Mouse (Mus musculus): ENCODE measurements around the gene Coq6. TPM values are rescaled to one million over a fixed set of nuclear protein-coding genes. Genes with fewer than 3 reads are reported as not detected.

Gene Coq6
- polyA plus RNA-seq, 1 experiment from 2014 or later, result 53.3 TPM

DNA sequence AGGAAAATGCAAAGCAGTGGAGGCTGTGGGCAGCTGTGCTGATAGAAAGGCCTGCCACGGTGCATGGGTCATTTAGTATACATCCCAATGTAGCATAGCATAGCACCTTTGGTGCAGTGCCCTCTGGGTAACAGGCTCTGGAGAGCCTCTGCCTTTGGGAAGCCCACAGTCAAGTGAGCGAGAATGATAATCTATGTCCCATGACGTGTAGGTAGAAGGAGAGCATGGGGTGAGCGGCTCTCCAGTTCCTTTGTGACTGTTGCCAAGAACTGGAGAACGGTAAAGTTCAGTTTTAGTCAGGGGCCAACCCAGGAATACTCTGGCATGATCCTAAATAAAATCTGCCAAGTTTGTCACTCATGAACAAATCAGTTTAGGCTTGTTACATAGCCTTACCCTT, 10.2 kb downstream of the Coq6 start:
- WGBS, result 91% methylated on average over 5 of the region's 5 CpGs
- no peaks in the 10 kb centered on the region for H3K27me3 ChIP-seq

DNA sequence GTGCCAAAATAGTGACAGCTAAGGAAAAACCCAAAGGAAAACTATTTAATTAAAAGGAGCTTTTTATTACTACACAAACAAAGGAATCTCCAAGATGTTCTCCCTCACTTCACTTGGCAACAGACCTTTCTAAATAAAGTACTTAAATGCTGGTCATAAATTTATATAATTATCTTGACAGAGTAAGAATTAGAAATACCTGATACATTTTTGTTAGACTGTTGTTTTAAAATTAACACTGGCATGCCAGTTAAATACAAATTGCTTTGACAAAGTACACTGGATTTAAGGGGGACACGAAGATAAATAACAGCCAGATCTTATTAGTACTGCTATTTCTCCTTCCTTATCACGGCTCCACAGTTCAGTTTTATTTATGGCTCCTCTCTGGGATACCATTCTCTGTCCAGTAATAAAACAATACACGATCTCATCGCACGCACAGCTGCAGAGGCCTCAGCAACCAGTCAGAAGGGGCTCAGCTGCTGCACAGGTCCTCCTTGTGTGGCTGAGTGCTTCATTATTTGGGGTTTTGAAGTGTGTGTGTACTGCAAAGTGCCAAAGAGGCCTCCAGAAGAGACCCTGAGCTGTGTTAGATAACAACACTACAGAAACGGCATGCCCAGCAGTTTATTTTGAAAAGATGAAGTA, 12.5 kb downstream of the Coq6 start:
- Histone ChIP-seq H3K36me3 (peaks cover 79% of the 10 kb centered on the region), H3K4me3 (replicated peaks) (no peak overlapping the region), H3K27me3 (no peaks in the 10 kb centered on the region), H3K9me3 (replicated peaks) (no peaks in the 10 kb centered on the region), H3K4me1 (peaks cover 8% of the 10 kb centered on the region), H3K4me2 (no peak overlapping the region), H3K27ac (peak overlapping the region; percentile 45), H3K9ac (no peak overlapping the region)
- no peak for ATAC-seq (replicated peaks; ENCODE audit: low FRiP score)
- WGBS, result 31% methylated on average over 6 of the region's 6 CpGs

More for the DNA sequence above, 10.2 kb downstream of the Coq6 start:
- H3K9ac ChIP-seq, result no peak overlapping the region
- H3K4me2 ChIP-seq, result no peak overlapping the region
- H3K4me1 ChIP-seq, result peaks cover 8% of the 10 kb centered on the region
- no peak overlapping the region for H3K4me3 ChIP-seq (replicated peaks)
- H3K36me3 ChIP-seq, result peaks cover 88% of the 10 kb centered on the region
- H3K9me3 ChIP-seq (replicated peaks), result no peaks in the 10 kb centered on the region
- no peak overlapping the region for H3K27ac ChIP-seq
- no peak for ATAC-seq (replicated peaks; ENCODE audit: low FRiP score)

- ATAC-seq (replicated peaks; ENCODE audit: low FRiP score), result no peak
These were observed 20.9 kb downstream of the Coq6 start for GRCm38 (mm10) chr12:84382369-84382768.

DNA sequence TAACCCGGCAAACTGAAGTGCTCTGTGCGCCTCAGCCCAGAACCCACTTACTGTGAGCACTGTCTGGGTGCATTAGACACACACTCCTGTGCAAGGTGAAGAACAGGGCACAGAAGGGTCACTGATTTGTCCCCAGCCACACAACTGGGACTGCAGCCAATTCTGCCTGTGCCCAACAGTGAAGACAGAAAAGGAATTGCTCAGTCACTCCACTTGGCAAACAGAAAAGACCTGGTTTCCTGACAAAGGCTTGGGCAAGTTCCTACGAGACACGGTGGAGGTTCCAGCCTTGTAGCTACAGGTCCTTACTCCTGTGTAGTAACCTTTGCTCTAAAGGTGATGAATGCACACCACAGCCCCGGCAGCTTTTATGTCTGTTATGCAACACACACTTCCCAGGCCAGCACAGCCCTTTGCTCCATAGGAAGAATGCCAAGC, 23.2 kb downstream of the Coq6 start:
- no peak overlapping the region for H3K9ac ChIP-seq
- peaks cover 7% of the 10 kb centered on the region; the same call in 1 of the 2 replicates for H3K36me3 ChIP-seq
- WGBS, result 82% methylated on average over 5 of the region's 5 CpGs
- no peak overlapping the region for H3K4me3 ChIP-seq (replicated peaks)
- ATAC-seq (replicated peaks; ENCODE audit: low FRiP score), result no peak
- H3K4me1 ChIP-seq, result no peaks in the 10 kb centered on the region
- no peaks in the 10 kb centered on the region for H3K9me3 ChIP-seq (replicated peaks)
- no peak overlapping the region for H3K4me2 ChIP-seq
- no peaks in the 10 kb centered on the region for H3K27me3 ChIP-seq
- no peak overlapping the region for H3K27ac ChIP-seq

More at GRCm38 (mm10) chr12:84382369-84382768, 20.9 kb downstream of the Coq6 start:
- no peak overlapping the region for H3K27ac ChIP-seq
- H3K36me3 ChIP-seq, result peaks cover 12% of the 10 kb centered on the region
- no peaks in the 10 kb centered on the region for H3K4me1 ChIP-seq
- H3K4me2 ChIP-seq, result no peak overlapping the region
- no peak overlapping the region for H3K9ac ChIP-seq
- WGBS, result 83% methylated on average over 4 of the region's 4 CpGs
- no peak overlapping the region for H3K4me3 ChIP-seq (replicated peaks)
- H3K9me3 ChIP-seq (replicated peaks), result no peaks in the 10 kb centered on the region
- no peaks in the 10 kb centered on the region for H3K27me3 ChIP-seq

GRCm38 (mm10) chr12:84385408-84385807, 24.0 kb downstream of the Coq6 start:
- H3K27me3 ChIP-seq, result no peaks in the 10 kb centered on the region
- ATAC-seq (replicated peaks; ENCODE audit: low FRiP score), result no peak
- 93% methylated on average over 4 of the region's 4 CpGs for whole genome bisulfite sequencing
- 0 out of 2 replicates have a peak, but pooled peaks cover 7% of the 10 kb centered on the region for H3K36me3 ChIP-seq
- no peaks in the 10 kb centered on the region for H3K9me3 ChIP-seq (replicated peaks)
- H3K27ac ChIP-seq, result no peak overlapping the region
- H3K4me3 ChIP-seq (replicated peaks), result no peak overlapping the region
- no peak overlapping the region for H3K9ac ChIP-seq
- no peaks in the 10 kb centered on the region for H3K4me1 ChIP-seq
- no peak overlapping the region for H3K4me2 ChIP-seq

GRCm38 (mm10) chr12:84388097-84388496, 26.6 kb downstream of the Coq6 start:
- no peak overlapping the region for H3K9ac ChIP-seq
- 0 out of 2 replicates have a peak, but pooled peaks cover 7% of the 10 kb centered on the region for H3K36me3 ChIP-seq
- no peak overlapping the region for H3K27ac ChIP-seq
- H3K4me1 ChIP-seq, result no peaks in the 10 kb centered on the region
- WGBS, result 86% methylated on average over 8 of the region's 8 CpGs
- no peak overlapping the region for H3K4me2 ChIP-seq
- no peaks in the 10 kb centered on the region for H3K27me3 ChIP-seq
- no peak overlapping the region for H3K4me3 ChIP-seq (replicated peaks)
- no peak for ATAC-seq (replicated peaks; ENCODE audit: low FRiP score)
- no peaks in the 10 kb centered on the region for H3K9me3 ChIP-seq (replicated peaks)

GRCm38 (mm10) chr12:84388774-84389400, 27.4 kb downstream of the Coq6 start:
- no peak for ATAC-seq (replicated peaks; ENCODE audit: low FRiP score)
- H3K4me2 ChIP-seq, result peak overlapping the region; percentile 11; the same call in 1 of the 2 replicates

DNA sequence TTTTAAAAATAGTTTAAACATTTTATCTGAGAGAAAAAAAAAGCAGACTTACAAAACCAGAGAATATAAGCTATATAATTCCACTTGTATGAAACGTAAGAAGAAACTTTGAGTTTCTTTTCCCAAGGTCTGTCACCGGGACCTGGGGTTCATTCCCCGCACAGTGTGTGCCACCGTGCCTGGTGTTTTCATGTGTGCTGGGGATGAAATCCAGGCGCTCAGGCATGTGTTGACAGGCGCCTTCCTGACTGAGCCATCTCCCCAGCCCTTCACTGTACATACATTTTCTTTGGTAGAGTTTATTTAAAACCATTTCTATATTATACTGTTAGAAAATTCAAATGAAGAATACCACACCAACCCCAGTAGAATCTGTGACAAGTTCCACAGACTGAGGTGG, 28.9 kb downstream of the Coq6 start:
- H3K4me3 ChIP-seq (replicated peaks), result no peak overlapping the region
- H3K27me3 ChIP-seq, result no peaks in the 10 kb centered on the region
- no peaks in the 10 kb centered on the region for H3K9me3 ChIP-seq (replicated peaks)
- H3K27ac ChIP-seq, result no peak overlapping the region
- H3K4me1 ChIP-seq, result no peaks in the 10 kb centered on the region
- ATAC-seq (replicated peaks; ENCODE audit: low FRiP score), result no peak
- WGBS, result 87% methylated on average over 6 of the region's 6 CpGs
- 0 out of 2 replicates have a peak, but pooled peaks cover 7% of the 10 kb centered on the region for H3K36me3 ChIP-seq
- H3K9ac ChIP-seq, result no peak overlapping the region
- H3K4me2 ChIP-seq, result no peak overlapping the region

More at GRCm38 (mm10) chr12:84388774-84389400, 27.4 kb downstream of the Coq6 start:
- 68% methylated on average over 14 of the region's 14 CpGs for WGBS
- Histone ChIP-seq H3K27me3 (no peaks in the 10 kb centered on the region), H3K9ac (no peak overlapping the region), H3K27ac (no peak overlapping the region), H3K36me3 (0 out of 2 replicates have a peak, but pooled peaks cover 7% of the 10 kb centered on the region), H3K9me3 (replicated peaks) (no peaks in the 10 kb centered on the region), H3K4me3 (replicated peaks) (no peak overlapping the region), H3K4me1 (no peaks in the 10 kb centered on the region)

DNA sequence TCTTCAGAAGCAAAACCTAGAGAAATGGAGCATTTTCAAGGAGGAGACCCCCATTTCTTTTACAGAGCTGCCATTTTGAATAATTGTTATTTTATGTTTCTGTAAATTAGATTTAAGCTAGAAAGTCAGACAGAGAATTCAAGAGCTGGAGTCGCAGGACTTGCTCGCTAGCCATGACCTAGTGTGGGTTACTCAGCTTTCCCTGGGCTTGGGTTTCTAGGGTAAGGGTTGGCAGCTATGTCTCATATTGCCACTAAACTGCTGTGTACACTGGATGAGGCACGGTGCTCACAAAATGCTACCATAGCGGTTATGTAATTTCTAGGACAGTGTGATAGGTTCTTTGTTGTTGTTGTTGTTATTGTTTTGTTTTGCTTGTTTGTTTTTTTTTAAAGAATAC, 31.2 kb downstream of the Coq6 start:
- Histone ChIP-seq H3K4me3 (replicated peaks) (no peak overlapping the region), H3K4me1 (no peaks in the 10 kb centered on the region), H3K27ac (no peak overlapping the region), H3K27me3 (no peaks in the 10 kb centered on the region), H3K4me2 (no peak overlapping the region), H3K9me3 (replicated peaks) (no peaks in the 10 kb centered on the region), H3K9ac (no peak overlapping the region), H3K36me3 (0 out of 2 replicates have a peak, but pooled peaks cover 7% of the 10 kb centered on the region)
- no peak for ATAC-seq (replicated peaks; ENCODE audit: low FRiP score)
- WGBS, result 94% methylated on average over 4 of the region's 4 CpGs

- Histone ChIP-seq H3K27me3 (no peaks in the 10 kb centered on the region), H3K9ac (no peak overlapping the region), H3K4me2 (no peak overlapping the region), H3K4me1 (no peaks in the 10 kb centered on the region), H3K4me3 (replicated peaks) (no peak overlapping the region), H3K36me3 (0 out of 2 replicates have a peak, but pooled peaks cover 3% of the 10 kb centered on the region), H3K9me3 (replicated peaks) (no peaks in the 10 kb centered on the region), H3K27ac (no peak overlapping the region)
- no peak for ATAC-seq (replicated peaks; ENCODE audit: low FRiP score)
- WGBS, result 86% methylated on average over 5 of the region's 5 CpGs
These were observed 32.4 kb downstream of the Coq6 start for GRCm38 (mm10) chr12:84393847-84394246.

- Histone ChIP-seq H3K9ac (no peak overlapping the region), H3K4me2 (no peak overlapping the region), H3K36me3 (no peaks in the 10 kb centered on the region), H3K4me1 (peaks cover 9% of the 10 kb centered on the region; the same call in 1 of the 2 replicates), H3K9me3 (replicated peaks) (no peaks in the 10 kb centered on the region), H3K27ac (no peak overlapping the region), H3K4me3 (replicated peaks) (no peak overlapping the region), H3K27me3 (no peaks in the 10 kb centered on the region)
- ATAC-seq (replicated peaks; ENCODE audit: low FRiP score), result no peak
- 76% methylated on average over 14 of the region's 14 CpGs for WGBS
These were observed 35.7 kb downstream of the Coq6 start for GRCm38 (mm10) chr12:84396947-84397679.

DNA sequence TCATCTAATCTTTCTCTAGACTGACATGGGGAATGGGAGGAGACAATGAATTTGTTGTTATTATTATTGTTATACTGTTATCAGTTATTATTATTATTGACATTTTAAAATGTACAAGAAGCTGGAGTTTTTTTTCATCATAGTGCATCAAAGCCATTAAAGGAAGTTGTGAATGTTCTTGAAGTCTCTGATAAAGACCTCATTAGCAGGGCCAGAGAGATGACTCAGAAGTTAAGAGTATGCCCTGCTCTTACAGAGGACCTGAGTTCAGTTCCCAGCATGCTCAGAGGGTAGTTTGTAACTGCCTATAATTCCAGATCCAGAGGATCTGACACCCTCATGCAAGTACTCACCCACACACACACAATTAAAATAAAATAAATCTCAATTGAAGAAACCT, 36.2 kb downstream of the Coq6 start:
- no peaks in the 10 kb centered on the region for H3K9me3 ChIP-seq (replicated peaks)
- no peaks in the 10 kb centered on the region for H3K27me3 ChIP-seq
- H3K9ac ChIP-seq, result no peak overlapping the region
- no peak for ATAC-seq (replicated peaks; ENCODE audit: low FRiP score)
- no peaks in the 10 kb centered on the region for H3K36me3 ChIP-seq
- no peak overlapping the region for H3K4me3 ChIP-seq (replicated peaks)
- peaks cover 12% of the 10 kb centered on the region; the same call in 1 of the 2 replicates for H3K4me1 ChIP-seq
- H3K4me2 ChIP-seq, result no peak overlapping the region
- H3K27ac ChIP-seq, result no peak overlapping the region
